Mouse (Mus musculus): ENCODE data around the gene Slc35f3. TPM values are rescaled to one million over a fixed set of nuclear protein-coding genes. Genes with fewer than 3 reads are reported as not detected.

Slc35f3 gene
- polyA plus RNA-seq, 1 experiment: not detected

GRCm38 (mm10) chr8:126420834-126421233 is 122.5 kb downstream of the Slc35f3 start:
- Histone ChIP-seq H3K4me3 (ENCODE audit: insufficient read depth, low read depth, low read length) (no peak overlapping the region), H3K27ac (replicated peaks; ENCODE audit: low read depth, low read length) (no peak overlapping the region), H3K4me1 (ENCODE audit: control insufficient read depth, insufficient read depth, insufficient read length, low read length) (0 out of 2 replicates have a peak, but pooled peaks cover 4% of the 10 kb centered on the region)

GRCm38 (mm10) chr8:126422174-126422919 is 124.0 kb downstream of the Slc35f3 start, which contains the start of gene Coa6:
TSS of gene Coa6 (plus strand) at chr8:126422515.
- H3K27ac ChIP-seq (replicated peaks; ENCODE audit: low read depth, low read length): peak within 1 kb of the TSS; percentile 74
- H3K4me1 ChIP-seq (ENCODE audit: control insufficient read depth, insufficient read depth, insufficient read length, low read length): 0 out of 2 replicates have a peak, but pooled peaks cover 4% of the 10 kb centered on the region

GRCm38 (mm10) chr8:126422920-126423300 is 124.6 kb downstream of the Slc35f3 start:
- peak overlapping the region; percentile 74 for H3K27ac ChIP-seq (replicated peaks; ENCODE audit: low read depth, low read length)
- H3K4me1 ChIP-seq (ENCODE audit: control insufficient read depth, insufficient read depth, insufficient read length, low read length): 0 out of 2 replicates have a peak, but pooled peaks cover 4% of the 10 kb centered on the region
- peak overlapping the region; percentile 95 for H3K4me3 ChIP-seq (ENCODE audit: insufficient read depth, low read depth, low read length)

More at GRCm38 (mm10) chr8:126422174-126422919, 124.0 kb downstream of the Slc35f3 start, which contains the start of gene Coa6:
- peak within 1 kb of the TSS; percentile 95 for H3K4me3 ChIP-seq (ENCODE audit: insufficient read depth, low read depth, low read length)

GRCm38 (mm10) chr8:126424163-126424562 is 125.8 kb downstream of the Slc35f3 start:
- no peak overlapping the region for H3K4me3 ChIP-seq (ENCODE audit: insufficient read depth, low read depth, low read length)
- no peak overlapping the region for H3K27ac ChIP-seq (replicated peaks; ENCODE audit: low read depth, low read length)
- 0 out of 2 replicates have a peak, but pooled peaks cover 4% of the 10 kb centered on the region for H3K4me1 ChIP-seq (ENCODE audit: control insufficient read depth, insufficient read depth, insufficient read length, low read length)

- Histone ChIP-seq H3K27ac (replicated peaks; ENCODE audit: low read depth, low read length) (no peak overlapping the region), H3K4me1 (ENCODE audit: control insufficient read depth, insufficient read depth, insufficient read length, low read length) (0 out of 2 replicates have a peak, but pooled peaks cover 4% of the 10 kb centered on the region), H3K4me3 (ENCODE audit: insufficient read depth, low read depth, low read length) (no peak overlapping the region)
These were observed 126.6 kb downstream of the Slc35f3 start for GRCm38 (mm10) chr8:126424946-126425345.

- Histone ChIP-seq H3K4me1 (ENCODE audit: control insufficient read depth, insufficient read depth, insufficient read length, low read length) (no peaks in the 10 kb centered on the region), H3K4me3 (ENCODE audit: insufficient read depth, low read depth, low read length) (no peak overlapping the region), H3K27ac (replicated peaks; ENCODE audit: low read depth, low read length) (no peak overlapping the region)
These were observed 131.3 kb downstream of the Slc35f3 start for GRCm38 (mm10) chr8:126429635-126430034.

GRCm38 (mm10) chr8:126433827-126434226 is 135.5 kb downstream of the Slc35f3 start:
- Histone ChIP-seq H3K27ac (replicated peaks; ENCODE audit: low read depth, low read length) (no peak overlapping the region), H3K4me3 (ENCODE audit: insufficient read depth, low read depth, low read length) (no peak overlapping the region), H3K4me1 (ENCODE audit: control insufficient read depth, insufficient read depth, insufficient read length, low read length) (no peaks in the 10 kb centered on the region)

- H3K4me1 ChIP-seq (ENCODE audit: control insufficient read depth, insufficient read depth, insufficient read length, low read length): no peaks in the 10 kb centered on the region
These were observed 140.6 kb downstream of the Slc35f3 start for GRCm38 (mm10) chr8:126438937-126439336.

More at GRCm38 (mm10) chr8:126438937-126439336, 140.6 kb downstream of the Slc35f3 start:
- H3K27ac ChIP-seq (replicated peaks; ENCODE audit: low read depth, low read length): no peak overlapping the region
- H3K4me3 ChIP-seq (ENCODE audit: insufficient read depth, low read depth, low read length): no peak overlapping the region

Other genes starting within 250 kb of the Slc35f3 start
- gene Coa6, start 124.0 kb downstream of the Slc35f3 start, polyA plus RNA-seq (2012; ENCODE audit: insufficient read depth, insufficient read length, missing spikeins): 84.7 and 93.8 TPM in 2 replicates
- 0.79 and 1.1 TPM in 2 replicates for gene Tarbp1, start 176.5 kb downstream of the Slc35f3 start, polyA plus RNA-seq (2012; ENCODE audit: insufficient read depth, insufficient read length, missing spikeins)

Measured in brown adipose tissue, adult 24 weeks (tissue).